Mouse (Mus musculus) kidney, postnatal 25 days (tissue): ENCODE results near the gene Gm9049.
A peak's percentile ranks its signal among the peaks of the same experiment; 100 is the strongest.
"Not testable (repeated sequence)": the region's sequence is repeated elsewhere in the genome, so short reads cannot be mapped to it uniquely, and the experiment has no call there.

ENCODE experiments used
- DNase-seq, 2 experiments: peaks; one replicate each; pipeline ENCODE4 v3.0.0; 2021; ENCODE audit warnings: mixed read lengths in 2 of 2

The Gm9049 gene

GRCm38 (mm10) chr10:118354005-118354404 is at the start of gene Gm9049:
TSS of gene Gm9049 (minus strand) at chr10:118354105.
- DNase-seq = not testable (repeated sequence)

- DNase-seq = no peak
These were observed 46.0 kb upstream of the Gm9049 start for GRCm38 (mm10) chr10:118399917-118400316.

- DNase-seq = peak; percentile 73 to 82
These were observed 16.5 kb upstream of the Gm9049 start for GRCm38 (mm10) chr10:118370443-118370842.

DNA sequence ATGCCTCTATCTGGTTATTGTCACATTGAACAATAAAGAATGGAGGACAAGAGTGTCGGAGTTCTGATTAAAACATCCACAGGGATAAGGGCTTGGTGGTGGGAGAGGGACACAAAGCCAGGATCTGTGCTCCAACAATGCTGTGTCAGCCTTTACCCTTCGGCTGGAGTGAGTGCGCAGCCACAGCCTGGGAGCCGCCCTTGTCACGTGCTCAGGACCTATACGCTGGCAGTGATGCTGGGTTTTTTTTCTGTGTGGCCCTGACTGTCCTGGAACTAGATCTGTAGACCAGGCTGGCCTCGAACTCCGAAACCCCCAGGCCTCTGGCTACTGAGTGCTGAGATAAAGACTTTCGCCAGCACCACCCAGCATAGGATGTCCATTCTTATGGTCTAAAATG is 15.6 kb upstream of the Gm9049 start:
- DNase-seq = no peak

DNA sequence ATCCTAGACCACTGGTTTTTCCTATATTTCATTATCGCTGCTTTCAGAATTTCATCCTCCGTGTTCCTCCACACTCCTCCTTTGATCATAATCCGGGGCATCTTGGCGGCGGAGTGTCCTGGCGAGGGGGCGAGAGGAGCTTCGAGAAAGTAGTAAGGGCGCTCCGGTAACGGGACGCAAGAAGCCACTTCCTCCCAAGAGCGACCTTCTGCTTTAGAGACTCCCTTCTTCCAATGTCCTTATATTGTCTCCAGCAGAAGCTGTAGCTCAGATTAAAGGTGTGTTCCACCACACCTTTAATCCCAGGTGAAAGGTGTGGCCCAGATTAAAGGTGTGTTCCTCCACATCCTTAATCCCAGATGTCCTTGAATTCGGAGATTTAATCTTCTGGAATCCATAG is 5.3 kb downstream of the Gm9049 start, which contains the start of gene Gm9048:
Gene Gm9048, minus strand, starts transcription at position 101 of the 400 bp plus-strand sequence.
- not testable (repeated sequence) for DNase-seq

- DNase-seq = not testable (repeated sequence)
These were observed 10.8 kb downstream of the Gm9049 start, which contains the start of gene Gm9046 for GRCm38 (mm10) chr10:118343155-118343554. TSS of gene Gm9046 (minus strand) at chr10:118343255.

DNA sequence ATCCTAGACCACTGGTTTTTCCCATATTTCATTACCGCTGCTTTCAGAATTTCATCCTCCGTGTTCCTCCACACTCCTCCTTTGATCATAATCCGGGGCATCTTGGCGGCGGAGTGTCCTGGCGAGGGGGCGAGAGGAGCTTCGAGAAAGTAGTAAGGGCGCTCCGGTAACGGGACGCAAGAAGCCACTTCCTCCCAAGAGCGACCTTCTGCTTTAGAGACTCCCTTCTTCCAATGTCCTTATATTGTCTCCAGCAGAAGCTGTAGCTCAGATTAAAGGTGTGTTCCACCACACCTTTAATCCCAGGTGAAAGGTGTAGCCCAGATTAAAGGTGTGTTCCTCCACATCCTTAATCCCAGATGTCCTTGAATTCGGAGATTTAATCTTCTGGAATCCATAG is 16.2 kb downstream of the Gm9049 start, which contains the start of gene Gm9045:
Gene Gm9045, minus strand, starts transcription at position 101 of the 400 bp plus-strand sequence.
- DNase-seq = not testable (repeated sequence)

- not testable (repeated sequence) for DNase-seq
These were observed 21.6 kb downstream of the Gm9049 start, which contains the start of gene Gm9044 for GRCm38 (mm10) chr10:118332308-118332707. TSS of gene Gm9044 (minus strand) at chr10:118332408.

- not testable (repeated sequence) for DNase-seq
These were observed 27.0 kb downstream of the Gm9049 start, which contains the start of gene Gm9040 for GRCm38 (mm10) chr10:118326869-118327268. TSS of gene Gm9040 (minus strand) at chr10:118326969.

- DNase-seq = no peak
These were observed 34.9 kb downstream of the Gm9049 start for GRCm38 (mm10) chr10:118319024-118319423.

GRCm38 (mm10) chr10:118302133-118302532 is 51.8 kb downstream of the Gm9049 start:
- not testable (repeated sequence) for DNase-seq
